Mouse (Mus musculus): ENCODE data around the gene Rab22a.
"Not testable (repeated sequence)": the region's sequence is repeated elsewhere in the genome, so short reads cannot be mapped to it uniquely, and the experiment has no call there.

The Rab22a gene

GRCm38 (mm10) chr2:173672328-173672896, 12.9 kb downstream of the Rab22a start:
- DNase-seq (ENCODE audit: low spot score in 2 of 2) = no peak

- DNase-seq (ENCODE audit: low spot score in 2 of 2) = no peak
These were observed 13.9 kb downstream of the Rab22a start for GRCm38 (mm10) chr2:173673469-173673868.

GRCm38 (mm10) chr2:173678593-173678992, 19.0 kb downstream of the Rab22a start:
- DNase-seq (ENCODE audit: low spot score in 2 of 2) = no peak

DNA sequence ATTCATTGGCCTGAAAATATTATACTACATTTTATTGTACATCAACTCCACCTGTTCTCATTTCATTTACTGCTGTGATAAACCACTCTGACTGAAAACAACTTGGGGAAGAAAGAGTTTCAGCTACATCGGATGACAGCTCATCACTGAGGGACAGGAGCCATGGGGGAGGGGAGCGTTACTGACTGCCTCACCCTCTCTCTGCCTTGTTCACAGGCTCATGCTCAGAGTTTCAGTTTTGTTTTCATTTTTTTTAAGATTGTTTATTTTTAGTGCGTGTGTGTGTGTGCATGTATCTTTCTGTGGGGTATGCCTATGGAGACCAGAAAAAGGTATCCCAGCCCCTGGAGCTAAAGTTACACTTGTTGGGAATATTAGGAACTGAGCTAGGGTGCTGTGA, 19.7 kb downstream of the Rab22a start:
- no peak for DNase-seq (ENCODE audit: low spot score in 2 of 2)

DNA sequence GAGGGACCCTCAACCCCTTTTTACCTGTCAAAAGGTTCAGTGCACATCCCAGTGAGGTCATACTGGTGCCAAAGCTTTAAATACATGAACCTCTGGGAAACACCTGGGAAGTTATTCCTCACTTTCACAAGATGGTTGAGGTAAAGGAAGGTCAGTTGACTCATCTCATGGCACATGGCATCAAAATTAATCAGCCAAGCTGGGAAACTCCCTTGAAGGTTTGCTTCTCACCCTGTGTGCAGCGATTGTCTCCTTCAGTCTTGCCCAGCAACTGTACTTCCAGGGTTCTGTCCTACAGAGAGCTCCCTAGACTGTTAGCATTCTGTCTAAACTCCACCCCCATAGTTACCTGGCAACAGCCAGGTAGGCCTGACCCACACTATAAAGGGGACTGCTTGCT, 20.6 kb downstream of the Rab22a start:
- DNase-seq (ENCODE audit: low spot score in 2 of 2) = no peak

GRCm38 (mm10) chr2:173682773-173683172, 23.2 kb downstream of the Rab22a start:
- DNase-seq (ENCODE audit: low spot score in 2 of 2) = no peak

GRCm38 (mm10) chr2:173685781-173686361, 26.3 kb downstream of the Rab22a start:
- DNase-seq (ENCODE audit: low spot score in 2 of 2) = no peak

DNA sequence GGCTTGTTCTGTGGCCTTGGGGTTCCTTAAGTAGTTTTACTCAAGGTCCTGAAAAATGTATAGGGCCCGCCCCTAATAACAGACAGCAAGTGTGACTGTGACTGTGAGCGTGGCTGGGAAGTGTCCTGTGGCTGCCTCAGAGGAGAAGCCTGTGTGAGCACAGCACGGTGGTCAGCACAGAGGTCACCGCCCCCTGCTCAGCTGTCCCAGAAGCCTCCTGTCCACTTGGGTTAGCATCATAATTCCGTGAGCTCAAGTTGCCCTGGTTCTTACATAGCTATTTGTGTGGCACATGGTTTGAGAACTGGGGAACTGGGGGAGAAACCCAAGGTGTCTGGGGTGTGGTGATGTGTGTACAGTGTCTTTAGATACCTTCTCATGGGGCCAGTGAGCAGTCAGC, 27.8 kb downstream of the Rab22a start:
- DNase-seq (ENCODE audit: low spot score in 2 of 2) = no peak

DNA sequence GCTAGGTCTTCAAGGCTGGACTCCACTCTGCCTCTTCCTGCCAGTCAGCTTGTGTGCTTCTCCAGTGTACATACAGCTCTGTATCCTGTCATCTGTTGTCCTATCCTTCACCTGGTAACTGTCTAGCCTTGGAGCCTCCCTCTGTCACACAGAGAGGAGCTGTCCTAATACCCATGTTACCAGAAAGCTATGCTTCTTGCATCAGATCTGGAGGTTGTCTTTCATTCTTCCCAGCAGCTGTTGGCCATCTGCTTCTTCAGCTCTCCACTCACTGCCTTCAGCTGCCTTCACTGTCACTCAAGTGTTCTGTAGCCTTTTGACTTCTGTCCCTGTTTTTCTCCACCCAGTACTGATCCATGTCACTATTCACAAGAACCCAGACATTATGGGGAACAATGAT, 30.3 kb downstream of the Rab22a start:
- DNase-seq (ENCODE audit: low spot score in 2 of 2) = no peak

DNA sequence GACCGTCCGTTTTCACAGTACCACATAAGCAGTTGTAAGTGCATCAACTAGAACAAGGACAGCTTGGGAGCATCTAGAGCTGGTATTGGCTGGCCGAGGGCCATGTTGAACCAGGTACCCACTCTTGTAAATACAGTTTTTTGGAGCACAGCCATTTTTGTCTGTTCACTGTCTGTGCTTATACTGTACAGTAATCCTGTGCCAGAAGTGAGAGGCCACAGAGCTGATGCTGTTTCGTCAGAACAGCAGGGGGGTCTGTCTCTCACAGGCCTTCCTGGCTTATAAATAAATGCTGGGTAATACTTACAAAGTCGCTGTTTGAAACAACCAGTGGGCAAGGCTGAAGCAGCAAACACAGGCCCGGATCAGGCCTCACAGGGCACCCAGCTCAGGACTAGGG, 32.2 kb downstream of the Rab22a start:
- no peak for DNase-seq (ENCODE audit: low spot score in 2 of 2)

DNA sequence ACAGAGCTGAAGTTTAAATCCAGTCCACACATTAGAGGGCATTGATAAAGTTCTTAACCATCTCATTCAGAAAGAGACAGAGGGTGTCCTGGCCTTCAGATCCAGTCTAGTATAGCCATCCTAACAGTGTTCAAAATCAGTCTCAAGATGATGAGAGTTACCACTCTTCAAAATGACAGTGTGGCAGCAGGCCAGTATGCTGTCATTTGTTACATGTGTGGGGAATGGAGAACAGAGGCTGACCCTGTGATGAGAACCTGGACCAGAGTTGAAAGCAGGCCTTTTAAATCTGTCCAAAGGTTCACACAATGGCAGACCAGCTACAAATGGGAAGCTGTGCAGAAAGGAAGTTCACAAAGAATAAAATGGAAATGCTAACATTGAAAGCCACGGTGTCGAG, 33.1 kb downstream of the Rab22a start:
- DNase-seq (ENCODE audit: low spot score in 2 of 2) = no peak

DNA sequence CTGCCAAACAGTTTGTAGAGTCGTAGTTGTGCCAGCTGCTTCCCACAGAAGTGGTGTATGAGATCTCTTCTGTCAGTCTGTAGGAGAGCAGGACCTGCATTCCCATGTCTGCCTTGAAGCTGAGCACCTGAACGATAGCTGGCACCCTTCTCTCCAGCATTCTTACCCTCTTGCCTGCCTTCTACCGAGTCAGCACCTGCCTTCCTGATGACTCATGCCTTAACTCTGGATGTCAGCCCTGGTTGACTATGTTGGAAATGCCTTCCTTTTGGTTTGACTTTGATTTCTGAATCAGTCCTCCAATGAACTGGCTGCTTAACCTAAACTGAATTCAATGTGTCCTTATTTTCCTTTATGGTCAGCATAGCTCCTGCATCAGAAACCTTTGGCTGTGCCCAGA, 39.3 kb downstream of the Rab22a start:
- no peak for DNase-seq (ENCODE audit: low spot score in 2 of 2)

- no peak for DNase-seq (ENCODE audit: low spot score in 2 of 2)
These were observed 42.7 kb downstream of the Rab22a start for GRCm38 (mm10) chr2:173702096-173702866.

- no peak for DNase-seq (ENCODE audit: low spot score in 2 of 2)
These were observed 43.3 kb downstream of the Rab22a start for GRCm38 (mm10) chr2:173702867-173703237.

DNA sequence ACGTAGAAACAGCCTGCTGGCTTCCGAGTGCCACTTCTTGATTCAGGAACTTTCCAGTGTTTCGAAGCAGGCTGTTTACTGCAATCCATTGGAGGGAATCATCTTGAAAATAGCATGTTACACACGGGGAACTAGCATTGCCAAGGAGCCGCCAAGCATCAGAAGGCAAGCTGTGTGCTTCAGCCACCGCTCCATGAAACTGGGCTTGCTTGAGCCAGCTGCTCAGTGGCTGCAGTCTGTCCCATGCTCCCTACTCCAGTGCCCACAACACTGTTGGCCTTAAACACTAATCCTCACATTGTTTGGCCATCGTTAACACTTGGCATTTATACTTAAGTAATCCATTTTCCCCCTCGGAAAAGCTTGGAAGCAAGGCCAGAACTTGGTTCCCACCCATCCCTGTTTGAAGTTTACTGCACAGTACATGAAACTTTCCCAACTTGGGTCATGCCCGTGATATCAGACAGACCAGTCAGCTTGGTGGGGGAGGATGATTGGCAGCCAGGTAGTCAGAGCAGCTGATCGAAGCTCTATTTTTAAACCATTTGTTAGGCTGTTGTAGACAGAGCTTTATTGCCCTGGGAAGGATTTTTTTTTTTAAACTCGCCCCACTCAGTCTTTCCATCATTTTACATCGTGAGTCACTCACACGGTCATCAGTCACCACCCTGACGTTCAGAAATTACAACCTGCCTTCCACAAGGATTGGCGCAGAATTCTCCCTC, 46.4 kb downstream of the Rab22a start:
- DNase-seq (ENCODE audit: low spot score in 2 of 2) = no peak

DNA sequence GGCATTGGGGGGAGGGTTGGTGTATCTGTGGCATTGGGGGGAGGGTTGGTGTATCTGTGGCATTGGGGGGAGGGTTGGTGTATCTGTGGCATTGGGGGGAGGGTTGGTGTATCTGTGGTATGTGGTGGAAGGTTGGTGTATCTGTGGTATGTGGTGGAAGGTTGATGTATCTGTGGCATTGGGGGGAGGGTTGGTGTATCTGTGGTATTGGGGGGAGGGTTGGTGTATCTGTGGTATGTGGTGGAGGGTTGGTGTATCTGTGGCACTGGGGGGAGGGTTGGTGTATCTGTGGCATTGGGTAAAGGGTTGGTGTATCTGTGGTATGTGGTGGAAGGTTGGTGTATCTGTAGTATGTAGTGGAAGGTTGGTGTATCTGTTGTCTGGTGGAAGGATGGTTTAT, 48.1 kb downstream of the Rab22a start:
- not testable (repeated sequence) for DNase-seq (ENCODE audit: low spot score in 2 of 2)

GRCm38 (mm10) chr2:173710193-173710592, 50.6 kb downstream of the Rab22a start:
- DNase-seq (ENCODE audit: low spot score in 2 of 2) = no peak

DNA sequence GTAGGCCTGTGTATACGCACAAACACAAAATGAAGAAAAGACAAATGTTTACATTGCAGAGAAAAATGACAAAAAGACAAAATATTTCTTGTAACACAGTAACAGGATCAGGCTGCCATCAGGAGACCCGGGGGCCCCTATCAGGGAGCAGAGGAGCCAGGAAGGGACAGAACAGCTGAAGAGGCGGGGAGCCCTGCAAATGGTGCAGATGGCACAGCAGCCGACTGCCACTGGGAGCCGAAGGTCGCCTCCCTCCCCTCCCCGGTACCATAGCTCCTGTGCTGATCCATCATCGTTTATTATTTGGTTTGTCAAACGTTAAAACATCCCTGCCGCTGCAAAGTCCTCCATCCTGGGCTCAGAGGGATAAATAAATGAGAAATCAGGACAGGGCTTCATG, 53.1 kb downstream of the Rab22a start:
- DNase-seq (ENCODE audit: low spot score in 2 of 2) = no peak

GRCm38 (mm10) chr2:173713241-173713640, 53.7 kb downstream of the Rab22a start:
- no peak for DNase-seq (ENCODE audit: low spot score in 2 of 2)

DNA sequence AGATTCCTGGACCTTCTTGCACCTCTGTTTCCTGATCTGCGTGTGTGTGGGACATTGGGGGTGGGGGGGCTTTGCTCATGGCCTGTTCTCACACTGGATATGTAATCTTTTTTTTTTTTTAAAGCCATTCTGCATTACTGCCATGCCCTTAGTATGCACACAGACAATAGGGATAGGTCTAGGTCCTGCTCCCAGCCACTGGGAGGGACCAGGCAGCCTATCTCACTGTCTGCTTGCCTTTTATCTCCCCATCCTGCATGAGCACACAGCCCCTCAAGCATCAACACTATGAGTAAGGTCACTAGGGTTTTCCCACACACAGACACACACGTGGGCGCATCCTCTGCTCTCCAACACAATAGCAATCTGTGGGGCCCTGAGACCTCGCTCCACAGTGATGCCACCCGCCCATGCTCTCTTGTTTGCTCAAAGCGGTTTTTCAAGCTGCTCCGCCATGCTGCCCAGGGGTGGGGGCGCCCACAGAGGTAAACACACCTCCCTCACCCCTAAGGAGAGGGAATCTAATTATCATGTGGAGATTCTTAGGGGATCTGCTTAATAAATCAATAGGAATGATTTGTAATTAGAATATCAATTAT, 55.2 kb downstream of the Rab22a start:
- no peak for DNase-seq (ENCODE audit: low spot score in 2 of 2)

DNA sequence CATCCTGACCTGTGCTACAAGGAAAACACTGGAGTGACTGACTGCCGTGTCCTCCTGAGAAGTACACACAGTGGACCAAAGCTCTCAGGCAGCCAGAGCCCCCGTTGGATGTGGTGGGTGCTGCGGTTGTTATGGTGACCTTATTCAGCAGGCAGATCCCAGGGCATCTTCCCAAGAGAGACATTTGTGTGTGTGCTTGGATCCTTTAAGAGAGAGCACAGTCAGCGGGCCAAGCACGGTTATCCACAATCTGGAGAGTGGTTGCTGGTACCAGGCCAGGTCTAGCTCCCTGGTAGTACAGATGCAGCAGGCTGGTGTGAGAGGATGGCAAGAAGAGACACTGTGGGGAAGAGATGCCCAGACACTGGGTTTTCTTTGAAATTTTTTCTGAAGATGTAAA, 57.4 kb downstream of the Rab22a start:
- no peak for DNase-seq (ENCODE audit: low spot score in 2 of 2)

DNA sequence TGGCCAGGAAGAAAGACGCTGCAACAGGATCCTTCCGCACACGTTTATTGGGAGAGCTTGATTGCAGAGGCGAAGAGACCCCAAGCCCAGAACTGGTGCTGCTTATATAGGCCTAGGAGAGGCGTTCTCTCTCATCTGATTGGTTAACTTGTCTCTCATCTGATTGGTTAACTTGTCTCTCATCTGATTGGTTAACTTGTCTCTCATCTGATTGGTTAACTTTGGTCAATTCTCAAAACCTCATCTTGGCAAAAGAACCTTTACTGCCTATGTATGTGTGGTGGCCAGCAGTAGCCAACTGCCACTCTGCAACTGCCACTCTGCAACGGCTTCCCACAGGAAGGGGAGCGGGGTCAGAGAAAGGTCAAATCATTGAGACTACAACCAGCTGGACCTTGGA, 59.6 kb downstream of the Rab22a start, which contains the start of gene 1700010B08Rik:
Gene 1700010B08Rik, plus strand, starts transcription at position 301 of the 400 bp plus-strand sequence.
- not testable (repeated sequence) for DNase-seq (ENCODE audit: low spot score in 2 of 2)
